Mouse (Mus musculus) olfactory bulb, adult 2 months (tissue): ENCODE measurements around the gene Phyhd1.

Experiments used
- CTCF ChIP-seq: fragments of 200-500 bp; IDR thresholded peaks from 2 replicates; pipeline ENCODE4 v1.5.1; 2012; ENCODE audit warnings: low read depth, mild to moderate bottlenecking, low read length, moderate library complexity; ENCODE audit not compliant: insufficient read depth
- POLR2A ChIP-seq: fragments of 200-500 bp; IDR thresholded peaks from 2 replicates; pipeline ENCODE4 v1.6.1; 2012; ENCODE audit warnings: mild to moderate bottlenecking, low read depth, low read length, moderate library complexity; ENCODE audit not compliant: insufficient read depth

GRCm38 (mm10) chr2:30266392-30266941, 464 bp downstream of the Phyhd1 start:
- TF ChIP-seq CTCF (no peak), POLR2A (no peak)
